In the genomic region with DNA sequence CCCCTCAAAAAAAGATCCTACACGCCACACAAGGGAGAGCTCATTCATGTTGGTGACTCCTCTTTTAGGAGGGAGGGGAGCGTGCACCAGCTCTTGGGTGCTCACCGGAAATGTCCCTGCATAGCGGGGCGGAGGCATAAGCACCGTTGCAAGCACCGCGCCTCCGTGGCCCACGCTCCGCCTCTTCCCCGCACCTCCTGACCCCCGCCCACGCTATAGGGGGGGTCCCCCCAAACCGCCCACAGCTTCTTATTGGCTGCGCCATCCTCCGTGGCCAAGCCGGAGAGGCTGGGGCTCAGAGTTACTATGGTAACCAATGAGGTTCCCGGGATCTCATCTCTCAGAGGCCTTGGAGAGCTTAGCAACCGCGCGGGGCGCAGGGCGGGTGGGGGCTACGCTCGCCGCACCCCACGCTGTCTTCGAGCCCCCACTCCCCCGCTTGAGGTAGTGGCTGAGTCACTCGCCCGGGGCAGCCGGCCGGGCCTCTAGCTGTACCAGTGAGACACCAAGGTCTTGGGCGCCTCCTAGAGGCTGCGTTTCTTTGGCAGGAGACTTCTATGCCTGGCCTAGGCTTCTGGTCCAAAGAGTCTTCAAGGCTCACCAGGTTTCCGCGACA, we compare ENCODE assay signal across 8 mouse cellular contexts. TPM values are rescaled to one million over a fixed set of nuclear protein-coding genes. Genes with fewer than 3 reads are reported as not detected.
DNase-seq lines count a peak whose midpoint lies in the region; ATAC-seq lines count a peak whose summit lies in the region.

No protein-coding gene starts in this region.

- peak overlapping the region; percentile 18; the same call in 1 of the 2 replicates for H3K9ac ChIP-seq in forebrain, embryonic 14.5 days (ENCODE audit: low read length)
- no peak overlapping the region for H3K9ac ChIP-seq in liver, embryonic 16.5 days (ENCODE audit: low read depth, low read length)
- peak overlapping the region; percentile 55 for H3K9ac ChIP-seq in neural tube, embryonic 13.5 days

- under 1% methylated on average over 38 of the region's 38 CpGs for WGBS in forebrain, embryonic 14.5 days
- 1% methylated on average over 38 of the region's 38 CpGs for WGBS in large intestine, adult 2 months
- under 1% methylated on average over 38 of the region's 38 CpGs for WGBS in liver, embryonic 16.5 days (ENCODE audit: insufficient replicate concordance)
- under 1% methylated on average over 38 of the region's 38 CpGs for WGBS in neural tube, embryonic 13.5 days

- H3K36me3 ChIP-seq in forebrain, embryonic 14.5 days (ENCODE audit: control insufficient read depth, insufficient read depth, low read length), result no peaks in the 10 kb centered on the region
- no peaks in the 10 kb centered on the region for H3K36me3 ChIP-seq in liver, embryonic 16.5 days (ENCODE audit: control insufficient read depth, insufficient read depth)
- H3K36me3 ChIP-seq in neural tube, embryonic 13.5 days, result no peaks in the 10 kb centered on the region

- no peak overlapping the region for H3K27ac ChIP-seq in forebrain, embryonic 14.5 days (ENCODE audit: low read depth, low read length)
- no peak overlapping the region for H3K27ac ChIP-seq in liver, embryonic 16.5 days (ENCODE audit: low read length)
- peak overlapping the region; percentile 62 for H3K27ac ChIP-seq in neural tube, embryonic 13.5 days (replicated peaks)

- peaks cover 27% of the 10 kb centered on the region for H3K4me1 ChIP-seq in forebrain, embryonic 14.5 days (ENCODE audit: control insufficient read depth, insufficient read depth, low read length)
- H3K4me1 ChIP-seq in liver, embryonic 16.5 days (ENCODE audit: control insufficient read depth, low read depth, low read length), result peaks cover 63% of the 10 kb centered on the region
- H3K4me1 ChIP-seq in neural tube, embryonic 13.5 days (replicated peaks), result peaks cover 87% of the 10 kb centered on the region

- peaks cover 79% of the 10 kb centered on the region for H3K27me3 ChIP-seq in forebrain, embryonic 14.5 days (replicated peaks; ENCODE audit: control insufficient read depth, insufficient read depth, low read length)
- peaks cover 90% of the 10 kb centered on the region for H3K27me3 ChIP-seq in liver, embryonic 16.5 days (ENCODE audit: control insufficient read depth, insufficient read depth, low read depth, low read length)
- H3K27me3 ChIP-seq in neural tube, embryonic 13.5 days, result peaks cover 71% of the 10 kb centered on the region

- H3K9me3 ChIP-seq in forebrain, embryonic 14.5 days (replicated peaks; ENCODE audit: control insufficient read depth, low read length), result no peaks in the 10 kb centered on the region
- no peaks in the 10 kb centered on the region for H3K9me3 ChIP-seq in liver, embryonic 16.5 days (replicated peaks; ENCODE audit: control insufficient read depth, low read length)
- no peaks in the 10 kb centered on the region for H3K9me3 ChIP-seq in neural tube, embryonic 13.5 days

- ATAC-seq in forebrain, embryonic 14.5 days, result peak; percentile 63
- ATAC-seq in liver, embryonic 16.5 days (ENCODE audit: low read depth), result peak; percentile 19; the same call in 1 of the 2 replicates
- ATAC-seq in neural tube, embryonic 13.5 days (ENCODE audit: low read depth), result peak; percentile 62

- peak; percentile 93 for DNase-seq in ES-CJ7 (ENCODE audit: low read depth, low spot score)
- DNase-seq in cerebellum, adult 11 months, result peak; percentile 93
- peak; percentile 92 for DNase-seq in forebrain, embryonic 14.5 days (ENCODE audit: low spot score)
- peak; percentile 94 to 96 for DNase-seq in heart, postnatal 14 days
- peak; percentile 90 for DNase-seq in large intestine, adult 2 months (ENCODE audit: low read depth, low spot score)
- DNase-seq in testis, postnatal 10 days (ENCODE audit: low spot score), result peak; percentile 96

- intact Hi-C loops in heart, postnatal 14 days (cut with DNase I), result loop anchor here (5.0 kb wide), 1 partner anchor 348 kb away; no protein-coding TSS in a partner anchor

- peak overlapping the region; percentile 33 for H3K4me3 ChIP-seq in forebrain, embryonic 14.5 days (ENCODE audit: low read depth, low read length)
- peak overlapping the region; percentile 50 for H3K4me3 ChIP-seq in liver, embryonic 16.5 days (ENCODE audit: low read depth, low read length)
- H3K4me3 ChIP-seq in neural tube, embryonic 13.5 days, result peak overlapping the region; percentile 50

- H3K4me2 ChIP-seq in forebrain, embryonic 14.5 days (ENCODE audit: low read length), result peak overlapping the region; percentile 77
- H3K4me2 ChIP-seq in liver, embryonic 16.5 days (ENCODE audit: low read depth, low read length), result peak overlapping the region; percentile 77
- H3K4me2 ChIP-seq in neural tube, embryonic 13.5 days, result peak overlapping the region; percentile 91

RNA-seq across cellular contexts. Expression of a gene that starts 0.9 kb away (rescaled TPM):
- 1.3 and 2.0 TPM in 2 replicates for polyA plus RNA-seq in forebrain, embryonic 14.5 days (2014; fragmentation: Nextera tagmentation; extraction: Ambion mirVana)
- total RNA-seq in heart, postnatal 14 days (2021), result 10 to 100 TPM; 22.7 to 26.3 TPM
- 13.2 and 15.0 TPM in 2 replicates for polyA plus RNA-seq in large intestine, adult 2 months (2012; rRNA removed)
- polyA plus RNA-seq in liver, embryonic 16.5 days (2015; fragmentation: Nextera tagmentation; extraction: Ambion mirVana), result 0.44 and 1.0 TPM in 2 replicates
- polyA plus RNA-seq in neural tube, embryonic 13.5 days (2015; fragmentation: Nextera tagmentation; extraction: Ambion mirVana), result 7.4 and 9.2 TPM in 2 replicates

RNA-seq across cellular contexts. Expression of a gene that starts 8.4 kb away (rescaled TPM):
- 24.3 and 24.6 TPM in 2 replicates for polyA plus RNA-seq in forebrain, embryonic 14.5 days (2014; fragmentation: Nextera tagmentation; extraction: Ambion mirVana)
- total RNA-seq in heart, postnatal 14 days (2021), result 1 to 10 TPM; 7.1 TPM
- 23.8 and 34.4 TPM in 2 replicates for polyA plus RNA-seq in large intestine, adult 2 months (2012; rRNA removed)
- 8.7 and 9.6 TPM in 2 replicates for polyA plus RNA-seq in liver, embryonic 16.5 days (2015; fragmentation: Nextera tagmentation; extraction: Ambion mirVana)
- polyA plus RNA-seq in neural tube, embryonic 13.5 days (2015; fragmentation: Nextera tagmentation; extraction: Ambion mirVana), result 18.6 and 20.5 TPM in 2 replicates

RNA-seq across cellular contexts. Expression of a gene that starts 20.8 kb away (rescaled TPM):
- polyA plus RNA-seq in forebrain, embryonic 14.5 days (2014; fragmentation: Nextera tagmentation; extraction: Ambion mirVana), result 15.9 and 17.6 TPM in 2 replicates
- total RNA-seq in heart, postnatal 14 days (2021), result 1 to 10 TPM; 9.9 TPM
- 24.8 and 29.7 TPM in 2 replicates for polyA plus RNA-seq in large intestine, adult 2 months (2012; rRNA removed)
- polyA plus RNA-seq in liver, embryonic 16.5 days (2015; fragmentation: Nextera tagmentation; extraction: Ambion mirVana), result 9.1 and 10.6 TPM in 2 replicates
- polyA plus RNA-seq in neural tube, embryonic 13.5 days (2015; fragmentation: Nextera tagmentation; extraction: Ambion mirVana), result 13.7 and 15.0 TPM in 2 replicates

RNA-seq across cellular contexts. Expression of a gene that starts 23.3 kb away (rescaled TPM):
- polyA plus RNA-seq in forebrain, embryonic 14.5 days (2014; fragmentation: Nextera tagmentation; extraction: Ambion mirVana), result 5.0 and 7.4 TPM in 2 replicates
- 10 to 100 TPM; 10.6 to 13.2 TPM for total RNA-seq in heart, postnatal 14 days (2021)
- 4.1 and 5.9 TPM in 2 replicates for polyA plus RNA-seq in large intestine, adult 2 months (2012; rRNA removed)
- polyA plus RNA-seq in liver, embryonic 16.5 days (2015; fragmentation: Nextera tagmentation; extraction: Ambion mirVana), result 0.44 and 0.48 TPM in 2 replicates
- 12.4 and 16.5 TPM in 2 replicates for polyA plus RNA-seq in neural tube, embryonic 13.5 days (2015; fragmentation: Nextera tagmentation; extraction: Ambion mirVana)
